Mouse (Mus musculus) left cerebral cortex, adult 8-10 months (tissue): ENCODE measurements at regions not wholly inside any gene's neighbourhood (a gene's known extent, or its start where the extent isn't known, plus 50 kb on each side); places are given as distances from the start of the nearest gene placed in this dataset.

Experiments used
- DNase-seq, 2 experiments: peaks; one replicate each; pipeline ENCODE4 v3.0.0; 2022; ENCODE audit warnings: low spot score in 2 of 2

GRCm38 (mm10) chr8:11979056-11979455, 138.8 kb downstream of the Tex29 start:
- DNase-seq, result no peak

- DNase-seq, result no peak
These were observed 141.2 kb downstream of the Tex29 start for GRCm38 (mm10) chr8:11981458-11981857.

- DNase-seq, result no peak
These were observed 149.8 kb downstream of the Tex29 start for GRCm38 (mm10) chr8:11990024-11990423.

- DNase-seq, result peak in 1 of 2 experiments; percentile 62
These were observed 159.6 kb downstream of the Tex29 start for GRCm38 (mm10) chr8:11999736-12000458.

GRCm38 (mm10) chr8:12000459-12000789, 160.2 kb downstream of the Tex29 start:
- DNase-seq, result no peak

- DNase-seq, result no peak
These were observed 164.0 kb downstream of the Tex29 start for GRCm38 (mm10) chr8:12004241-12004640.

GRCm38 (mm10) chr8:12012769-12013168, 172.5 kb downstream of the Tex29 start:
- DNase-seq, result no peak

- DNase-seq, result no peak
These were observed 177.5 kb downstream of the Tex29 start for GRCm38 (mm10) chr8:12017750-12018149.

- DNase-seq, result peak in 1 of 2 experiments; percentile 14
These were observed 179.0 kb downstream of the Tex29 start for GRCm38 (mm10) chr8:12019272-12019671.

- no peak for DNase-seq
These were observed 183.6 kb downstream of the Tex29 start for GRCm38 (mm10) chr8:12023669-12024390.

GRCm38 (mm10) chr8:12030363-12031116, 190.3 kb downstream of the Tex29 start:
- DNase-seq, result no peak

- DNase-seq, result peak in 1 of 2 experiments; percentile 50
These were observed 191.5 kb downstream of the Tex29 start for GRCm38 (mm10) chr8:12031796-12032195.

- DNase-seq, result peak in 1 of 2 experiments; percentile 22
These were observed 192.1 kb downstream of the Tex29 start for GRCm38 (mm10) chr8:12032386-12032785.

GRCm38 (mm10) chr8:12036349-12036748, 196.1 kb downstream of the Tex29 start:
- DNase-seq, result no peak

- DNase-seq, result no peak
These were observed 200.7 kb downstream of the Tex29 start for GRCm38 (mm10) chr8:12040924-12041323.

GRCm38 (mm10) chr8:12041662-12042061, 201.4 kb downstream of the Tex29 start:
- DNase-seq, result no peak

- no peak for DNase-seq
These were observed 210.6 kb downstream of the Tex29 start for GRCm38 (mm10) chr8:12050841-12051240.

- no peak for DNase-seq
These were observed 211.1 kb downstream of the Tex29 start for GRCm38 (mm10) chr8:12051357-12051756.

GRCm38 (mm10) chr8:12055931-12056330, 215.7 kb downstream of the Tex29 start:
- no peak for DNase-seq

- no peak for DNase-seq
These were observed 217.4 kb upstream of the A230072I06Rik start for GRCm38 (mm10) chr8:12061237-12061636.

- DNase-seq, result no peak
These were observed 215.9 kb upstream of the A230072I06Rik start for GRCm38 (mm10) chr8:12062710-12063109.

- no peak for DNase-seq
These were observed 214.0 kb upstream of the A230072I06Rik start for GRCm38 (mm10) chr8:12064664-12065063.
